Mouse (Mus musculus): ENCODE data around the gene Rreb1.

DNA sequence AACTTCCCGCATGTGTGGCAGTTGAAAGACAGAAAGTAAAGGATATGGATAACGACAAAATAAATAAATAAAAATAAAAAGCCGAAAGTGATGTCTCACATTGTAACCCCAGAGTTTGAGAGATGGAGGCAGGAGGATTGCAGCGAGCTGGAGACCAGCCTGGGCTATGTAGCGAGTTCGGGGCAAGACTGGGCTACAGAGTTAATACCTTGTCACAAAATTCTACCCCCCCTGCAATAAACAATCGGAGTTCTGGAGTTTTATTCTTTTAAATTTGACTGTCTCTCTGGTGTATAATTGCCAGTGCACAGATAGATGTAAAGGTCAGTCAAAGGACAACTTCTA lies 216.2 kb downstream of the Rreb1 start:
- TF ChIP-seq RCOR1 (IDR thresholded peaks at IDR 0.05; ENCODE audit: low read depth, low read length) (no peak), TAL1 (IDR thresholded peaks at IDR 0.05; ENCODE audit: low read length) (no peak), EP300 (IDR thresholded peaks at IDR 0.05; ENCODE audit: low read depth in 1 of 2, low read length in 2 of 2) (no peak; a peak in 1 of 4 replicates), POLR2A (IDR thresholded peaks at IDR 0.05; ENCODE audit: control insufficient read depth in 1 of 2, insufficient read depth in 1 of 2, low read depth in 1 of 2, low read length in 2 of 2, poor library complexity in 1 of 2) (no peak; a peak in 1 of 4 replicates), MAX (IDR thresholded peaks at IDR 0.05; ENCODE audit: low read length) (no peak), ZMIZ1 (IDR thresholded peaks at IDR 0.05; ENCODE audit: low read depth, low read length) (peak; percentile 81; the same call in 1 of the 2 replicates)
